Mouse (Mus musculus) CH12.LX (cell line): Measurements from ENCODE around the gene Csrnp1. TPM values are rescaled to one million over a fixed set of nuclear protein-coding genes. Genes with fewer than 3 reads are reported as not detected.
A peak's percentile ranks its signal among the peaks of the same experiment; 100 is the strongest.

ENCODE experiments used
- DNase-seq: peaks from one replicate; pipeline ENCODE4 v3.0.0-alpha.2; 2013; ENCODE audit errors: extremely low read depth
- H3K27ac ChIP-seq: 2 replicates; pipeline ENCODE4 v1.5.1; 2012; ENCODE audit warnings: low read depth, mild to moderate bottlenecking, control low read depth, moderate library complexity; ENCODE audit not compliant: insufficient read depth
- H3K27me3 ChIP-seq: replicated peaks from 2 replicates; pipeline ENCODE3; 2012; ENCODE audit warnings: inconsistent platforms
- H3K36me3 ChIP-seq, 2 experiments: replicated peaks in 1 of 2; 2 replicates each; pipeline versions ENCODE3 to v1.6.1; 2012; ENCODE audit warnings: inconsistent platforms in 1 of 2, low read length in 1 of 2, mild to moderate bottlenecking in 1 of 2, mixed read lengths in 1 of 2, moderate library complexity in 1 of 2; ENCODE audit not compliant: control insufficient read depth in 1 of 2, insufficient read depth in 1 of 2
- H3K4me1 ChIP-seq, 2 experiments: 2 replicates each; pipeline ENCODE4 v1.6.1; 2012; ENCODE audit warnings: inconsistent platforms in 1 of 2, moderate library complexity in 1 of 2; ENCODE audit not compliant: insufficient read depth in 2 of 2, control insufficient read depth in 1 of 2
- H3K4me2 ChIP-seq: 2 replicates; pipeline ENCODE4 v1.6.1; 2012; ENCODE audit warnings: low read depth, mild to moderate bottlenecking, control low read depth; ENCODE audit not compliant: poor library complexity, insufficient read depth, severe bottlenecking
- H3K4me3 ChIP-seq, 3 experiments: fragments of 150-350 bp in 1 of 3; sonication (generic) in 1 of 3; replicated peaks in 1 of 3; 2 replicates each; pipeline versions ENCODE3 to v1.5.1; 2011 to 2012; ENCODE audit warnings: low read depth in 2 of 3, low read length in 2 of 3, mild to moderate bottlenecking in 2 of 3, moderate library complexity in 2 of 3, control low read depth in 1 of 3, improper control_type of control experiment in 1 of 3, inconsistent platforms in 1 of 3, mixed read lengths in 1 of 3; ENCODE audit not compliant: poor library complexity in 1 of 3
- H3K79me2 ChIP-seq: replicated peaks from 2 replicates; pipeline ENCODE4 v1.6.1; 2012; ENCODE audit warnings: mild to moderate bottlenecking, moderate library complexity; ENCODE audit not compliant: control insufficient read depth, poor library complexity, insufficient read depth, severe bottlenecking; ENCODE audit errors: extremely low read depth
- H3K9ac ChIP-seq: 2 replicates; pipeline ENCODE4 v1.6.1; 2012; ENCODE audit warnings: low read depth, mild to moderate bottlenecking, control low read depth, moderate library complexity; ENCODE audit not compliant: insufficient read depth
- H3K9me3 ChIP-seq: replicated peaks from 2 replicates; pipeline ENCODE3; 2012; ENCODE audit warnings: low read length, inconsistent platforms, mixed read lengths
- BHLHE40 ChIP-seq: IDR thresholded peaks from 2 replicates; pipeline ENCODE4 v1.6.1; 2011; ENCODE audit warnings: mild to moderate bottlenecking, low read depth, low read length, improper control_type of control experiment
- CHD1 ChIP-seq: IDR thresholded peaks from 2 replicates; pipeline ENCODE4 v1.6.1; 2012; ENCODE audit warnings: low read depth, low read length, improper control_type of control experiment, inconsistent platforms
- CHD2 ChIP-seq: IDR thresholded peaks from 2 replicates; pipeline ENCODE4 v1.6.1; 2011; ENCODE audit warnings: low read length, improper control_type of control experiment
- CTCF ChIP-seq, 2 experiments: IDR thresholded peaks in 1 of 2; conservative IDR thresholded peaks in 1 of 2; 2 replicates each; pipeline ENCODE4 v1.5.1; 2011 to 2012; ENCODE audit warnings: low read depth in 2 of 2, low read length in 2 of 2, improper control_type of control experiment in 1 of 2, inconsistent platforms in 1 of 2, mild to moderate bottlenecking in 1 of 2, moderate library complexity in 1 of 2
- ELF1 ChIP-seq: IDR thresholded peaks from 2 replicates; pipeline ENCODE4 v1.6.1; 2014; ENCODE audit warnings: low read depth, mild to moderate bottlenecking, inconsistent platforms, low read length, improper control_type of control experiment
- EP300 ChIP-seq: IDR thresholded peaks from 2 replicates; pipeline ENCODE4 v1.6.1; 2011; ENCODE audit warnings: low read length, improper control_type of control experiment
- ETS1 ChIP-seq: conservative IDR thresholded peaks from 2 replicates; pipeline ENCODE4 v1.6.1; 2012; ENCODE audit warnings: low read depth, mild to moderate bottlenecking, inconsistent platforms, low read length, improper control_type of control experiment, moderate library complexity
- GABPA ChIP-seq: IDR thresholded peaks from 2 replicates; pipeline ENCODE4 v1.6.1; 2012; ENCODE audit warnings: low read depth, low read length, improper control_type of control experiment, inconsistent platforms; ENCODE audit not compliant: insufficient replicate concordance
- HCFC1 ChIP-seq: IDR thresholded peaks from 2 replicates; pipeline ENCODE4 v1.6.1; 2012; ENCODE audit warnings: low read depth, mild to moderate bottlenecking, inconsistent platforms, low read length, improper control_type of control experiment
- IRF4 ChIP-seq: IDR thresholded peaks from 2 replicates; pipeline ENCODE4 v1.6.1; 2014; ENCODE audit warnings: low read depth, mild to moderate bottlenecking, inconsistent platforms, low read length, improper control_type of control experiment
- JUN ChIP-seq: IDR thresholded peaks from 2 replicates; pipeline ENCODE4 v1.6.1; 2011; ENCODE audit warnings: low read depth, mild to moderate bottlenecking, low read length, improper control_type of control experiment, moderate library complexity; ENCODE audit not compliant: insufficient read depth
- JUND ChIP-seq: conservative IDR thresholded peaks from 2 replicates; pipeline ENCODE4 v1.6.1; 2011; ENCODE audit warnings: low read depth, low read length, improper control_type of control experiment
- KAT2A ChIP-seq: IDR thresholded peaks from 2 replicates; pipeline ENCODE4 v1.6.1; 2012; ENCODE audit warnings: low read length, improper control_type of control experiment, inconsistent platforms; ENCODE audit not compliant: insufficient replicate concordance
- MAFK ChIP-seq: IDR thresholded peaks from 2 replicates; pipeline ENCODE4 v1.6.1; 2011; ENCODE audit warnings: low read length, improper control_type of control experiment; ENCODE audit not compliant: insufficient replicate concordance
- MAX ChIP-seq: IDR thresholded peaks from 2 replicates; pipeline ENCODE4 v1.6.1; 2011; ENCODE audit warnings: low read length, improper control_type of control experiment
- MAZ ChIP-seq: IDR thresholded peaks from 2 replicates; pipeline ENCODE4 v1.6.1; 2012; ENCODE audit warnings: low read depth, mild to moderate bottlenecking, inconsistent platforms, low read length, improper control_type of control experiment, moderate library complexity
- MEF2A ChIP-seq: IDR thresholded peaks from 2 replicates; pipeline ENCODE4 v1.6.1; 2014; ENCODE audit warnings: low read depth, mild to moderate bottlenecking, inconsistent platforms, low read length, improper control_type of control experiment, borderline replicate concordance
- MYC ChIP-seq: IDR thresholded peaks from 2 replicates; pipeline ENCODE4 v1.6.1; 2011; ENCODE audit warnings: low read depth, mild to moderate bottlenecking, improper control_type of control experiment, low read length
- NELFE ChIP-seq: IDR thresholded peaks from 2 replicates; pipeline ENCODE4 v1.6.1; 2011; ENCODE audit warnings: low read depth, low read length, improper control_type of control experiment
- NRF1 ChIP-seq: IDR thresholded peaks from 2 replicates; pipeline ENCODE4 v1.6.1; 2014; ENCODE audit warnings: low read depth, mild to moderate bottlenecking, inconsistent platforms, low read length, improper control_type of control experiment, moderate library complexity
- PAX5 ChIP-seq: IDR thresholded peaks from 2 replicates; pipeline ENCODE4 v1.6.1; 2012; ENCODE audit warnings: low read length, inconsistent platforms, mixed read lengths
- POLR2A ChIP-seq: IDR thresholded peaks from 2 replicates; pipeline ENCODE4 v1.6.1; 2011; ENCODE audit warnings: low read depth, mild to moderate bottlenecking, improper control_type of control experiment, low read length
- POLR2AphosphoS2 ChIP-seq: IDR thresholded peaks from 2 replicates; pipeline ENCODE4 v1.6.1; 2011; ENCODE audit warnings: low read depth, low read length, improper control_type of control experiment
- RCOR1 ChIP-seq: conservative IDR thresholded peaks from 2 replicates; pipeline ENCODE4 v1.6.1; 2012; ENCODE audit warnings: low read depth, mild to moderate bottlenecking, inconsistent platforms, low read length, improper control_type of control experiment
- SIN3A ChIP-seq: IDR thresholded peaks from 2 replicates; pipeline ENCODE4 v1.6.1; 2012; ENCODE audit warnings: low read length, improper control_type of control experiment, inconsistent platforms
- SMC3 ChIP-seq: IDR thresholded peaks from 2 replicates; pipeline ENCODE4 v1.6.1; 2011; ENCODE audit warnings: low read depth, low read length, improper control_type of control experiment
- TCF12 ChIP-seq: IDR thresholded peaks from 2 replicates; pipeline ENCODE4 v1.6.1; 2014; ENCODE audit warnings: low read depth, mild to moderate bottlenecking, inconsistent platforms, low read length, improper control_type of control experiment
- USF1 ChIP-seq: IDR thresholded peaks from 2 replicates; pipeline ENCODE4 v1.6.1; 2014; ENCODE audit warnings: low read depth, mild to moderate bottlenecking, inconsistent platforms, low read length, improper control_type of control experiment
- USF2 ChIP-seq: conservative IDR thresholded peaks from 2 replicates; pipeline ENCODE4 v1.6.1; 2011; ENCODE audit warnings: low read depth, low read length, improper control_type of control experiment
- ZMIZ1 ChIP-seq: IDR thresholded peaks from 2 replicates; pipeline ENCODE4 v1.6.1; 2012; ENCODE audit warnings: low read depth, mild to moderate bottlenecking, inconsistent platforms, low read length, improper control_type of control experiment
- ZNF384 ChIP-seq: IDR thresholded peaks from 2 replicates; pipeline ENCODE4 v1.6.1; 2012; ENCODE audit warnings: low read depth, low read length, improper control_type of control experiment, inconsistent platforms
- dilution Hi-C: fragments of 300-500 bp; cut with MboI; formaldehyde crosslinking; loops from 2 replicates; pipeline ENCODE4 v1.14.3; 2020; ENCODE audit warnings: low sequenced_read_pairs; ENCODE audit not compliant: extremely low pct_unique_long_range_greater_than_20kb, extremely low pct_ligation_motif_present
- in situ Hi-C: fragments of 300-500 bp; cut with MboI; formaldehyde crosslinking; loops from 3 replicates; pipeline ENCODE4 v1.14.3; 2019; ENCODE audit warnings: low sequenced_read_pairs, low pct_ligation_motif_present, low pct_unique_long_range_greater_than_20kb, mixed read lengths
- polyA plus RNA-seq: library from polyadenylated mRNA; unstranded; fragments of >175 nt; gene quantifications from 2 replicates; pipeline ENCODE4 v1.2.1, GENCODE M21; 2012; ENCODE audit warnings: low read depth; ENCODE audit not compliant: insufficient read length
- total RNA-seq, 2 experiments: library from RNA; depleted of rRNA; stranded (reverse); fragments of 300-350 nt in 1 of 2; fragments of >200 nt in 1 of 2; gene quantifications; 2 replicates each; pipeline ENCODE4 v1.2.3; 2012 to 2014

Csrnp1 gene
- total and polyA plus RNA-seq, 3 experiments, result 7.8 to 15.5 (median 8.6) TPM

DNA sequence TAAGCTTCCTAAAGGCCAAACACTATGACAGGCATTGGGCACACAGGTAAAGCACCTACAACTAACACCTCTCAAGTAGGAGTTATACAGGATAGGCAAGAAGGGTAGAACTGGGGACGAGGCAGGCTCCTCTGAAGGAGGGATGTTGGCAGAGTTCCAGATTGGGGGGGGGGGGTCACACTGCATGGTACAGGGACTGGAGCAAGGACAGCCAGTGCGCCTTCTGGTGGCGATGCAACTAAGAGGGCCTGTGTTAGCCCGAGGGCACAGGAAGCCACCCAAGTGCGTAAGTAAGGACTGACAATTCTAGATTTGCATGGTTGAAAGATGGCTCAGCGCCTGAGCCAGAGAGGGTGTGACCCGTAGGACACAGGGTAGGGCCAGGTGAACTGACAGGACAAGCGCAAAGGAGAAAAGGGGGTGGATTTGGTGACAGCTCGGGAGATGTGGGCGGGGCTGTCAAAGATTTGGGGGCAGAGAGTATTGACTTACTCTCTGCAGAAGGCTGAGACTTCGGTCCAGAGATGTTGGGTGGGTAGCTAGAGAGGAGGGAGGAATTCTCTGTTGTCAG, 2.1 kb downstream of the Csrnp1 start (continued):
- TF ChIP-seq POLR2AphosphoS2 (no peak), CTCF (conservative IDR thresholded peaks at IDR 0.05 in 1 of 2, IDR thresholded peaks at IDR 0.05 in 1 of 2; ENCODE audit: low read depth in 2 of 2, low read length in 2 of 2) (peak in 1 of 2 experiments; percentile 86; a peak in 2 of 4 replicates), MAX (peak; percentile 57; the same call in 1 of the 2 replicates), MAFK (no peak), JUND (no peak; the same call in 1 of the 2 replicates), EP300 (no peak), RCOR1 (no peak), USF1 (no peak), SIN3A (peak; percentile 80), NELFE (0 out of 2 replicates have a peak, but pooled peaks have one; percentile 20), SMC3 (peak; percentile 88), ZNF384 (no peak)

- H3K4me3 ChIP-seq, result peak overlapping the region; percentile 71 to 79 (median 73)
- H3K27ac ChIP-seq, result peak overlapping the region; percentile 86
- no peaks in the 10 kb centered on the region for H3K36me3 ChIP-seq
- dilution Hi-C loops, result no loop called here
- peaks cover 28% of the 10 kb centered on the region for H3K79me2 ChIP-seq
- in situ Hi-C loops, result no loop called here
- H3K9ac ChIP-seq, result peak overlapping the region; percentile 83
- DNase-seq, result peak; percentile 87
- H3K9me3 ChIP-seq, result no peaks in the 10 kb centered on the region
- H3K4me2 ChIP-seq, result peak overlapping the region; percentile 89
- H3K27me3 ChIP-seq, result peaks cover 6% of the 10 kb centered on the region
- H3K4me1 ChIP-seq, result peaks cover 17 to 54% of the 10 kb centered on the region in 2 experiments
- TF ChIP-seq MYC (0 out of 2 replicates have a peak, but pooled peaks have one; percentile 40), POLR2AphosphoS2 (0 out of 2 replicates have a peak, but pooled peaks have one; percentile 47), SIN3A (peak; percentile 64), JUND (0 out of 2 replicates have a peak, but pooled peaks have one; percentile 19), POLR2A (peak; percentile 68; the same call in 1 of the 2 replicates), RCOR1 (peak; percentile 67; the same call in 1 of the 2 replicates), CHD1 (peak; percentile 57; the same call in 1 of the 2 replicates), MAZ (no peak), HCFC1 (peak; percentile 4; the same call in 1 of the 2 replicates), IRF4 (peak; percentile 39; the same call in 1 of the 2 replicates), JUN (no peak), CTCF (conservative IDR thresholded peaks at IDR 0.05 in 1 of 2, IDR thresholded peaks at IDR 0.05 in 1 of 2; ENCODE audit: low read depth in 2 of 2, low read length in 2 of 2) (no peak), NRF1 (no peak), GABPA (no peak), MAFK (no peak), BHLHE40 (peak; percentile 58), USF2 (no peak), TCF12 (peak; percentile 67; the same call in 1 of the 2 replicates), CHD2 (peak; percentile 99), ZMIZ1 (peak; percentile 18; the same call in 1 of the 2 replicates), PAX5 (no peak), MEF2A (peak; percentile 61; the same call in 1 of the 2 replicates), NELFE (peak; percentile 72; the same call in 1 of the 2 replicates), ELF1 (peak; percentile 89), EP300 (peak; percentile 65), KAT2A (0 out of 2 replicates have a peak, but pooled peaks have one; percentile 41), ZNF384 (no peak), ETS1 (peak; percentile 60; the same call in 1 of the 2 replicates)
Measured at GRCm38 (mm10) chr9:119981183-119982179, 3.0 kb downstream of the Csrnp1 start.
